Mouse (Mus musculus): ENCODE measurements around the gene En2.

The En2 gene

GRCm38 (mm10) chr5:28157044-28157730 is 8.3 kb upstream of the En2 start:
- ChIA-PET CTCF (no interaction called here), POLR2A (interaction anchor here in 3 of 4 experiments (1.0 to 2.6 kb wide), 5 partner anchors 10 to 53 kb away, joined by 3 to 14 read pairs (median 4); no protein-coding TSS in a partner anchor)

GRCm38 (mm10) chr5:28157781-28158180 is 7.7 kb upstream of the En2 start:
- ChIA-PET CTCF (interaction anchor here in 3 of 4 experiments (0.6 to 1.0 kb wide), 3 partner anchors 9 to 64 kb away, joined by 3 to 6 read pairs (median 3); no protein-coding TSS in a partner anchor), POLR2A (interaction anchor here in 3 of 4 experiments (0.6 to 2.6 kb wide), 13 partner anchors 9 to 316 kb away, joined by 3 to 15 read pairs (median 4); partner anchors contain the start of gene Htr5a (in 1 of the 3))

- ChIA-PET CTCF (interaction anchor here in 3 of 4 experiments (0.6 to 1.0 kb wide), 3 partner anchors 8 to 65 kb away, joined by 3 to 6 read pairs (median 3); no protein-coding TSS in a partner anchor), POLR2A (interaction anchor here (0.6 to 2.6 kb wide), 22 partner anchors 8 to 367 kb away, joined by 3 to 15 read pairs (median 4); partner anchors contain the start of genes Htr5a (in 1 of the 4), Paxip1 (in 1 of the 4) and Rbm33 (in 1 of the 4))
Observed at GRCm38 (mm10) chr5:28158308-28159071, 7.0 kb upstream of the En2 start.

- POLR2A ChIA-PET, result interaction anchor here (0.7 to 2.6 kb wide), 20 partner anchors 8 to 1276 kb away, joined by 3 to 15 read pairs (median 4); partner anchors contain the start of genes Paxip1 (in 1 of the 4) and Rbm33 (in 1 of the 4)
- CTCF ChIA-PET, result interaction anchor here in 2 of 4 experiments (0.6 to 1.0 kb wide), 2 partner anchors 65 to 134 kb away, joined by 4 to 6 read pairs; no protein-coding TSS in a partner anchor
Observed at GRCm38 (mm10) chr5:28159072-28159458, 6.4 kb upstream of the En2 start.

- CTCF ChIA-PET, result no interaction called here
- POLR2A ChIA-PET, result interaction anchor here in 2 of 4 experiments (0.6 to 2.6 kb wide), 9 partner anchors 10 to 370 kb away, joined by 3 to 15 read pairs (median 6); partner anchors contain the start of genes Paxip1 (in 1 of the 2) and Rbm33 (in 1 of the 2)
Observed at GRCm38 (mm10) chr5:28159891-28160470, 5.5 kb upstream of the En2 start.

- POLR2A ChIA-PET, result interaction anchor here in 2 of 4 experiments (0.9 to 1.7 kb wide), 3 partner anchors 9 to 73 kb away, joined by 3 to 6 read pairs (median 3); no protein-coding TSS in a partner anchor
- CTCF ChIA-PET, result no interaction called here
Observed at GRCm38 (mm10) chr5:28161383-28161937, 4.0 kb upstream of the En2 start.

- CTCF ChIA-PET, result no interaction called here
- POLR2A ChIA-PET, result interaction anchor here in 3 of 4 experiments (0.7 to 1.7 kb wide), 5 partner anchors 8 to 74 kb away, joined by 3 to 6 read pairs (median 3); no protein-coding TSS in a partner anchor
Observed at GRCm38 (mm10) chr5:28161938-28162402, 3.5 kb upstream of the En2 start.

GRCm38 (mm10) chr5:28163926-28164325 is 1.6 kb upstream of the En2 start:
- ChIA-PET POLR2A (no interaction called here), CTCF (no interaction called here)

- POLR2A ChIA-PET, result interaction anchor here in 3 of 4 experiments (0.7 to 1.9 kb wide), 10 partner anchors 8 to 150 kb away, joined by 3 to 7 read pairs (median 4); partner anchors contain the start of gene Rbm33 (in 2 of the 3)
- CTCF ChIA-PET, result interaction anchor here in 1 of 4 experiments (1.0 kb wide), 1 partner anchor 8 kb away, joined by 3 read pairs; no protein-coding TSS in a partner anchor
Observed at GRCm38 (mm10) chr5:28166256-28167231, 1.1 kb downstream of the En2 start.

GRCm38 (mm10) chr5:28167611-28168252 is 2.2 kb downstream of the En2 start:
- POLR2A ChIA-PET, result interaction anchor here in 3 of 4 experiments (0.7 to 1.9 kb wide), 5 partner anchors 9 to 149 kb away, joined by 3 to 4 read pairs (median 3); partner anchors contain the start of gene Rbm33 (in 1 of the 3)
- CTCF ChIA-PET, result no interaction called here

GRCm38 (mm10) chr5:28168253-28169165 is 3.0 kb downstream of the En2 start:
- CTCF ChIA-PET, result no interaction called here
- POLR2A ChIA-PET, result interaction anchor here in 1 of 4 experiments (1.3 kb wide), 1 partner anchor 41 kb away, joined by 3 read pairs; no protein-coding TSS in a partner anchor

GRCm38 (mm10) chr5:28169166-28169801 is 3.8 kb downstream of the En2 start:
- CTCF ChIA-PET, result interaction anchor here in 1 of 4 experiments (0.6 kb wide), 1 partner anchor 24 kb away, joined by 5 read pairs; no protein-coding TSS in a partner anchor
- POLR2A ChIA-PET, result interaction anchor here in 3 of 4 experiments (1.0 to 2.7 kb wide), 8 partner anchors 10 to 378 kb away, joined by 3 to 15 read pairs (median 5); partner anchors contain the start of gene Paxip1 (in 1 of the 3)

GRCm38 (mm10) chr5:28170081-28170480 is 4.6 kb downstream of the En2 start:
- ChIA-PET POLR2A (interaction anchor here (1.0 to 2.7 kb wide), 13 partner anchors 8 to 379 kb away, joined by 3 to 15 read pairs (median 4); partner anchors contain the start of genes Paxip1 (in 1 of the 4) and Rbm33 (in 1 of the 4)), CTCF (interaction anchor here in 1 of 4 experiments (0.6 kb wide), 2 partner anchors 30 to 105 kb away, joined by 3 read pairs; no protein-coding TSS in a partner anchor)

- CTCF ChIA-PET, result no interaction called here
Observed at GRCm38 (mm10) chr5:28170892-28171291, 5.4 kb downstream of the En2 start.

More at GRCm38 (mm10) chr5:28170892-28171291, 5.4 kb downstream of the En2 start:
- POLR2A ChIA-PET, result interaction anchor here (0.6 to 2.7 kb wide), 13 partner anchors 9 to 289 kb away, joined by 3 to 15 read pairs (median 4); partner anchors contain the start of gene Rbm33 (in 1 of the 4)

Data from embryonic stem cell, embryonic (primary cell).